Mouse (Mus musculus) liver, adult 2 months (tissue): Measurements from ENCODE around the gene Ptms.

Experiments used
- CTCF ChIP-seq: fragments of 200-500 bp; IDR thresholded peaks from 2 replicates; pipeline ENCODE4 v1.5.1; 2011; ENCODE audit warnings: low read depth, low read length, control low read depth
- POLR2A ChIP-seq: fragments of 200-500 bp; IDR thresholded peaks from 2 replicates; pipeline ENCODE4 v1.6.1; 2011; ENCODE audit warnings: low read length, control low read depth; ENCODE audit not compliant: insufficient read depth; ENCODE audit errors: extremely low read depth

DNA sequence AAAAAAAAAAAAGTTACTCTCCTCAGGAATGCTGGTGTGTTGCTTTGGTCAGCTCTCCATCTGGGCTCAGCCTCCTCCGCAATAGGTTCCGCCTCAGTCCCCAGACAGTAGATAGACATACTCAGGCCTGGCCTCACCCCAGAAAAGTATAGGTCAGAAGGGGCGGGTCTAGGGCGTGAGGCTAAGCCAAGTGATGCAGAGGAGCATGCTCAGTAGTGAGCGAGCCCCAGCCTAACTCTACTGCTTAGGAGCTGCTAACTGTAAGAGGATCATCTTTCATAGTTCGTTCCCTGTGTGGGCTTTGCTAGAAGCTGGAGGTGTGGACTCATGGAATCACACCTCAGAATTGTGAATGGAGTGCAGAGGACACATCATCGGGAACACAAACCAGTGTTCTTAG is 18.7 kb upstream of the Ptms start:
- TF ChIP-seq CTCF (no peak), POLR2A (no peak)
